Mouse (Mus musculus): Measurements from ENCODE around the gene Foxl1.

DNA sequence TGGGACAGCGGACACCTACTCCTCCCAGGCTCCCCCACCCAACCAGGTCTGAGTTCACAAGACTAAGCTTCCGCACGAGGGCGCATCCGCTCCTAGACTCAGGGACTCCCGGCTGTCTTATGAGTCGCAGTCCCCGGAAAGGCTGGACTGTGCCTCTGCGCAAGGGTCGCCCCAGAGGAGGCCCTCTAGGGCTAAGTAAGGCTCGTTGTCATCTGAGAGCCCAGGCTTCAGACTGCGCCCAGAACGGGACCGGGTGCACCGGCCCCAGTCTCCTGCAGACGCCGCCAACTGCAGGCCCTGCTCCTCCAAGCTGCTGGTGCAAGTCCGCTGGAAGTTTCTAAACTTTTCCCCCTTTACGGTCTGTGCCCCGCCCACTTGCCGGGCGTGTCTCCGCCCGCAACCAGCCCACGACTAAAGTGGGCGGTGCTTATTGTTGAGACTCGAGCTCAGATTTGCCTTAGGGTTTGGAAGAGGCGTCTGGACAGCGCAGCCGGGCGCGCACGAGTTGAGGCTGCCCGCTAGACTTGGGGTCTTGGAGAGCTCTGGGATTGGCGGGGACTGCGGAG, 2.3 kb upstream of the Foxl1 start:
- TF ChIP-seq CTCF (IDR thresholded peaks at IDR 0.05) (peak; percentile 63), EP300 (IDR thresholded peaks at IDR 0.05) (no peak)
